Mouse (Mus musculus) forebrain, embryonic 13.5 days (tissue): ENCODE measurements around the gene Rcbtb2. TPM values are rescaled to one million over a fixed set of nuclear protein-coding genes. Genes with fewer than 3 reads are reported as not detected.

ENCODE experiments used
- ATAC-seq: fragments of 200-750 bp; cut with Nextera tagmentation; 2 replicates; pipeline ENCODE4 v1.8.0; 2017
- H3K27ac ChIP-seq: fragments of 300-500 bp; sonication (generic); 2 replicates; pipeline ENCODE4 v1.5.1; 2015; ENCODE audit warnings: inconsistent platforms, mild to moderate bottlenecking, moderate library complexity
- H3K27me3 ChIP-seq: fragments of 300-500 bp; sonication (generic); 2 replicates; pipeline ENCODE4 v1.6.1; 2015; ENCODE audit warnings: mild to moderate bottlenecking, inconsistent platforms
- H3K36me3 ChIP-seq: fragments of 300-500 bp; sonication (generic); 2 replicates; pipeline ENCODE4 v1.6.1; 2015; ENCODE audit warnings: mild to moderate bottlenecking, inconsistent platforms; ENCODE audit not compliant: poor library complexity, severe bottlenecking
- H3K4me1 ChIP-seq: fragments of 300-500 bp; sonication (generic); 2 replicates; pipeline ENCODE4 v1.6.1; 2015; ENCODE audit warnings: inconsistent platforms
- H3K4me2 ChIP-seq: fragments of 300-500 bp; sonication (generic); 2 replicates; pipeline ENCODE4 v1.6.1; 2015; ENCODE audit warnings: inconsistent platforms, mild to moderate bottlenecking, moderate library complexity
- H3K4me3 ChIP-seq: fragments of 300-500 bp; sonication (generic); 2 replicates; pipeline ENCODE4 v1.5.1; 2015; ENCODE audit warnings: mild to moderate bottlenecking, inconsistent platforms
- H3K9ac ChIP-seq: fragments of 300-500 bp; sonication (generic); 2 replicates; pipeline ENCODE4 v1.6.1; 2015; ENCODE audit warnings: mild to moderate bottlenecking, inconsistent platforms
- H3K9me3 ChIP-seq: fragments of 300-500 bp; sonication (generic); replicated peaks from 2 replicates; pipeline ENCODE4 v1.6.1; 2016; ENCODE audit warnings: inconsistent platforms
- WGBS: fragments of 180-500 bp; shearing (Covaris S2); methylation state at CpG from one replicate; pipeline ENCODE4 v1.1.7; 2015; 5-methylcytosine and 5-hydroxymethylcytosine counted together
- polyA plus RNA-seq: library from polyadenylated mRNA; unstranded; fragments of >200 nt; fragmentation: Nextera tagmentation; extraction: Ambion mirVana; gene quantifications from 2 replicates; pipeline ENCODE4 v1.2.1, GENCODE M21; 2015

The Rcbtb2 gene
- polyA plus RNA-seq, 1 experiment from 2014 or later, result 111 TPM

DNA sequence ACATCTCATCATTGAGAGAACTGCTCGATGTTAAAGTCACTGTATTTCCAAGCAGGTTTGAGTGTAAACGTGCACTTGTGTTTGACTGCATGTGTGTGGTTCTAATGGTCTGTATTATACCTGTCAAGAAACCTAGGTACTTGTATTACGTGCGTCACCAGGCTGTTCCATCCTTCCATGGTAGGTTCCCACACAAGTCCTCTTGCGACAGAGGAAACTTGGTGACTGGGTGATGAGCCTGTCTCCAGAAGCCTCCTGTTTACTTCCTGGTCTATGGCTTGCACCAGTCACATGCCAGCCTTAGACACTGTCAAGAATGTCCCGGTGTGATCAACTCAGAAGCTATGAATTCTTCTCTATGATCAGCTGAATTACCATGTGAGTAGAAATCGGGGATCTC, 15.6 kb downstream of the Rcbtb2 start:
- no peaks in the 10 kb centered on the region for H3K9me3 ChIP-seq
- H3K27ac ChIP-seq, result no peak overlapping the region
- WGBS, result 94% methylated on average over 7 of the region's 7 CpGs
- no peak for ATAC-seq
- H3K9ac ChIP-seq, result no peak overlapping the region
- H3K27me3 ChIP-seq, result no peaks in the 10 kb centered on the region
- H3K4me3 ChIP-seq, result no peak overlapping the region
- peaks cover 8% of the 10 kb centered on the region; the same call in 1 of the 2 replicates for H3K4me1 ChIP-seq
- H3K4me2 ChIP-seq, result no peak overlapping the region
- no peaks in the 10 kb centered on the region for H3K36me3 ChIP-seq

DNA sequence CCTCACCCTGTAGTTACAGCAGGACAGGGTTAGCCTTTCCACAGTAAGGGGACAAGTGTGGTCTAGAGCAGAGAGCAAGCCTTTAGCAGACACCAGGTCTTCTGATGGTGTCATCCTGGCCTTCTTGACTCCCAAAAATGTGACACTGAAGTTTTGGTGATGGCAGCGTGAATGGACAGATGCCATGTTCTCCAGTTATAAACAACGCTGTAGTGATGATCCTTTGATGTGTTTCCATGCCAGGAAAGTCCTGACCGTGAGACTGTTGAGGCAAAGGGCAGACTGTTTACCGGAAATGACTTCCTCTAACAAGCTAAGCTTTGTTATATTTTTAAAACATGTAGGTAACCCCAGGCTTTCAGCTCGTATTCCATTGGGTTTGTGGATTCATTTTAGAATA, 17.0 kb downstream of the Rcbtb2 start:
- 91% methylated on average over 5 of the region's 5 CpGs for WGBS

DNA sequence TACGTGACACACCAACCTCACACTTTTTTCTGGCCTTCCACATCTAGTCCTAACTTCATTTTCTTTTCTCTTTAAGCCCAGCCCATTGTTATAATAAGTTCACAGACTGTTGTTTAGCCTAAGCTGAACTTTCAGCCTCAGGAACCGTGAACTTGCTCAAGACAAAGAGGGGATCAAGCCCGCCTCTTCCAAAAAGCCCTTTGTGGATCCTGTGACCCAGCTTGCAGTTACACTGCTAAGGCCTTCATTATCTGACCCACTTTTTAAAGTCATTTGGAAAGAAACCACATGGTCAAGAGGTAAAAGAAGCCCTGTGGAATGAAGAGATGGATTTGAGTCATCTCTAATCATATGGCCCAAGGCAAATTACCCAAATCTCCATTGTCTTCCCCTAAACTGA, 19.0 kb downstream of the Rcbtb2 start:
- Histone ChIP-seq H3K36me3 (no peaks in the 10 kb centered on the region), H3K4me3 (no peak overlapping the region), H3K4me2 (no peak overlapping the region), H3K4me1 (peaks cover 25% of the 10 kb centered on the region), H3K9ac (no peak overlapping the region), H3K27me3 (no peaks in the 10 kb centered on the region), H3K27ac (no peak overlapping the region), H3K9me3 (no peaks in the 10 kb centered on the region)
- ATAC-seq, result no peak
- 42% methylated on average over 3 of the region's 3 CpGs for WGBS

More for the DNA sequence above, 17.0 kb downstream of the Rcbtb2 start:
- no peak overlapping the region for H3K27ac ChIP-seq
- H3K4me1 ChIP-seq, result peaks cover 21% of the 10 kb centered on the region
- ATAC-seq, result no peak
- no peak overlapping the region for H3K4me3 ChIP-seq
- no peaks in the 10 kb centered on the region for H3K27me3 ChIP-seq
- H3K36me3 ChIP-seq, result no peaks in the 10 kb centered on the region
- H3K9ac ChIP-seq, result no peak overlapping the region
- H3K4me2 ChIP-seq, result no peak overlapping the region
- H3K9me3 ChIP-seq, result no peaks in the 10 kb centered on the region

DNA sequence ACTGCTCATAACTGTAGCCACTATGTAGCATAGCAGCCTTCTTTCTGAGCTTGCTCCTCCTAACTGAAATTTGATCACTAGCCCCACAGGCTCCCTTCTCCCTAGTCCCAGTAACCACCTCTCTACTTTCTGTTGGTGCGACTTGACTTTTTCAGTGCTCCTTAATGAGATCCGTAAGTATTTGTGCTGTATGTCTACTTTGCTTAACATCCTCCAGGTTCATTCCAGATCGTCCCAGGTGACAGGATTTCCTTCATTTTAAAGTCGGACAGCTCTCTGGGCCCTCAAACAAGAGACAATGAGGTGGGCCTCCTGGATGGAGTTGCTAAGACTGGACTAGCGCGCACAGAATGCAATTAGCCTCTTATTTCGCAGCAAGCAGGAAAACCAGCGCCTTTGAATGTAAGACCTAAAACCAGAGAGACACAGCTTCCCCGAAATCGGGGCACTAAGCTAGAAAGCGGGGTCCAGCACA, 19.6 kb downstream of the Rcbtb2 start:
- Histone ChIP-seq H3K9ac (peak overlapping the region; percentile 96), H3K4me3 (peak overlapping the region; percentile 75), H3K36me3 (no peaks in the 10 kb centered on the region), H3K9me3 (no peaks in the 10 kb centered on the region), H3K4me2 (peak overlapping the region; percentile 73), H3K27ac (peak overlapping the region; percentile 99), H3K4me1 (peaks cover 25% of the 10 kb centered on the region), H3K27me3 (no peaks in the 10 kb centered on the region)
- WGBS, result 1% methylated on average over 11 of the region's 11 CpGs
- ATAC-seq, result peak; percentile 26

DNA sequence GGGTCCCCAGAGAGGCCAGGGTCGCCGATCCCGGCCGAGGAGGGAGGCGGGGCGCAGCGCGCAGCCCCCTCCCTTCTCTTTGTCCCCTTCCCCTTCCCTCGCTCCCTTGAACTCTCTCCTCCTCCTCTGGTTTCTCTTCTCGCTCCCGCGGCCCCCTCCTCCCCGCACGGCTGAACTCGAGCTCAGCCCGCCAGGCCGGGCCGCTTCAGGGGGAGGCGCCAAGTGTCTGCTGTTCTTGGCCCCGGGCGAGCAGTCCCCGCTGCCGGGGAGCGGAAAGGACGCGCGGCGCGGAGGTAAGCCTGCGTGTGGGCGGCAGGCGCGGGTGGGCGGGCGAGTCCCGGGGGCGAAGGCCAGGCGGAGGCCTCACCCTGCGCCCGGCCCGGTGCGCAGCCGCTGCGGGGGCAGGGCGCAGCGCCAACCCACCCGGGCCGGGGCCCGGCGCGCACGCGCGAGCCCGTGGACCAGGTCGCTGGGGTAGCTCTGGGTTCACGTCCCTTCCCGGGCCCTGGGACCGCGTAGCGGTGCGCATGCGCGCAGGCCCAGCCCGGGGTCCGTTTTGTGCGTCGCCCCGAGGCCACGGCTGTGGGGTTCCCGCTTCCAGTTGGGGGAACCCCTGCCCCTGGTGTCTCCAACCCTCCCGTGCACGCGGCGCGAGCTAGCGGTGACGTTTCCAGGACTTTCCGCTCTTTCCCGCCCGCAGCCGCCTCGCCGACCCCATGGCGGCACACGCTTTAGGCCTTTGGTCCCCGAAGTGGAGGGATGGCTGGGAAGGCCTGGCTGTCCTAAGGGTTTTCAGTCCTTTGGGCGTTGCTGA, 20.3 kb downstream of the Rcbtb2 start:
- peak overlapping the region; percentile 75 for H3K4me3 ChIP-seq
- peaks cover 30% of the 10 kb centered on the region for H3K4me1 ChIP-seq
- H3K4me2 ChIP-seq, result peak overlapping the region; percentile 73
- H3K27ac ChIP-seq, result peak overlapping the region; percentile 99
- no peaks in the 10 kb centered on the region for H3K36me3 ChIP-seq
- under 1% methylated on average over 65 of the region's 88 CpGs for WGBS
- ATAC-seq, result peak; percentile 93
- no peaks in the 10 kb centered on the region for H3K9me3 ChIP-seq
- no peaks in the 10 kb centered on the region for H3K27me3 ChIP-seq
- peak overlapping the region; percentile 96 for H3K9ac ChIP-seq

- ATAC-seq, result peak; percentile 8; the same call in 1 of the 2 replicates
- peak overlapping the region; percentile 75 for H3K4me3 ChIP-seq
- peak overlapping the region; percentile 96 for H3K9ac ChIP-seq
- H3K36me3 ChIP-seq, result no peaks in the 10 kb centered on the region
- peak overlapping the region; percentile 73 for H3K4me2 ChIP-seq
- peaks cover 30% of the 10 kb centered on the region for H3K4me1 ChIP-seq
- 34% methylated on average over 25 of the region's 25 CpGs for WGBS
- H3K9me3 ChIP-seq, result no peaks in the 10 kb centered on the region
- H3K27ac ChIP-seq, result peak overlapping the region; percentile 99
- no peaks in the 10 kb centered on the region for H3K27me3 ChIP-seq
These were observed 21.0 kb downstream of the Rcbtb2 start for GRCm38 (mm10) chr14:73143710-73144420.

GRCm38 (mm10) chr14:73145531-73145930, 22.7 kb downstream of the Rcbtb2 start:
- Histone ChIP-seq H3K27me3 (no peaks in the 10 kb centered on the region), H3K27ac (no peak overlapping the region), H3K9ac (no peak overlapping the region), H3K4me2 (no peak overlapping the region), H3K4me3 (no peak overlapping the region), H3K36me3 (no peaks in the 10 kb centered on the region), H3K4me1 (peaks cover 30% of the 10 kb centered on the region), H3K9me3 (no peaks in the 10 kb centered on the region)
- 93% methylated on average over 4 of the region's 4 CpGs for WGBS
- no peak for ATAC-seq

DNA sequence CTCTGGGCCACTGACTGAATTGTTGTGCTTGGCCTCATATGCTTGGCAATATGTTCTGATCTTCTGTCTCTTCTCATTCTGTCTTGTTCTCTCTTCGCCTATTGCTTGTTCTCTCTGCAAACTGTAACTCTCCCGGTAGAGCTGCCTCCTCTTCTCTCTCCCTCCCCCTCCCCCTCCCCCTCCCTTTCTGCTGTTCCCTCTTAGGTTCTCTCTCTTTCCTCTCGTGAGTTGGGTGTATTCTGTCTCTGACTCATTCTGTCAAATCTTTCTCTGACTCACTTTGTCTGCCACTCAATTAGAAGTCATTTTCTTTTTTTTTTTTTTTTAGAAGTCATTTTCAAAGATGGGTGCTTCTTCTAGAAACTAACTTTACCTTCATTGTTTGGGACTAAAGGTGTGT, 23.9 kb downstream of the Rcbtb2 start:
- WGBS, result 63% methylated on average over 3 of the region's 3 CpGs
- H3K27ac ChIP-seq, result no peak overlapping the region
- H3K36me3 ChIP-seq, result peaks cover 3% of the 10 kb centered on the region; the same call in 1 of the 2 replicates
- H3K4me3 ChIP-seq, result no peak overlapping the region
- no peak overlapping the region for H3K4me2 ChIP-seq
- H3K4me1 ChIP-seq, result peaks cover 29% of the 10 kb centered on the region
- ATAC-seq, result no peak
- no peaks in the 10 kb centered on the region for H3K9me3 ChIP-seq
- H3K9ac ChIP-seq, result no peak overlapping the region
- H3K27me3 ChIP-seq, result no peaks in the 10 kb centered on the region

DNA sequence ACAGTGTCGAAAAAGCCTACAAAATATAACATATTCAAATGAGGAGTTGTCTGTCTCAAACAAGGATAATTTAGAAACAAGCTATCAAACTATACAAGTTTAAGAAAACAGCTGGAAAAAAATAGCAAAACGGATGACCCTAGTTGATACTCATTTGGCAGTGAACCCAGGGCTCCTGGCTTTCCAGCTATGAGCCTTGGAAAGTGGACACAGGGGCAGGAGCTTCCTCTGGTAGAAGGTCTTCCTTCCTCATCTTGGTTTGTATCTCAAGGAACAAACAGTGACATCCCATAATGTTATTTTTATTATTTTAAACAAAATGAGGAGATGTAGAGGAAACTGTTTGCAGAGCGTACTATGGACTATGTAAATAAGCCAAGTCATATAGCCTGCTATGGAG, 25.3 kb downstream of the Rcbtb2 start:
- Histone ChIP-seq H3K36me3 (peaks cover 5% of the 10 kb centered on the region; the same call in 1 of the 2 replicates), H3K9ac (no peak overlapping the region), H3K27me3 (no peaks in the 10 kb centered on the region), H3K4me2 (no peak overlapping the region), H3K4me3 (no peak overlapping the region), H3K9me3 (no peaks in the 10 kb centered on the region), H3K4me1 (peaks cover 21% of the 10 kb centered on the region), H3K27ac (no peak overlapping the region)
- 87% methylated on average over 3 of the region's 3 CpGs for WGBS
- ATAC-seq, result no peak

DNA sequence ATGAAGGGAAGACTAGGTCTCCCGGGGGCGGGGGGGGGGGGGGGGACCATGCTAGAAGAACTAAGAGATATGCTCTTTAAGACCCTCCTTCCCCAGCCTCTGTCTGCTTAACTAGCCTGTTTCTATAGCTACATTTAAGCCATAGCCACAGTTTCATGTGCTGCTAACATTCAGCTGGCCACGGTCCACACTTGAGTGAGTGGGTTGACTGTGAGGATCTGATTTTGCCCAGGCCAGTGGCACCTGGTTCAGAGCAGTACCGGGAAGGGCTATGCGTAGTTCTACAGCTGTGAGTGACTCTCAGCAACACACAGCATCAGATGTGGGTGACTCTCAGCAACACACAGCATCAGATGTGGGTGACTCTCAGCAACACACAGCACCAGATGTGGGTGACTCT, 38.5 kb downstream of the Rcbtb2 start:
- H3K4me2 ChIP-seq, result no peak overlapping the region
- peaks cover 86% of the 10 kb centered on the region for H3K36me3 ChIP-seq
- H3K27me3 ChIP-seq, result no peaks in the 10 kb centered on the region
- no peak overlapping the region for H3K9ac ChIP-seq
- no peak for ATAC-seq
- no peaks in the 10 kb centered on the region for H3K9me3 ChIP-seq
- H3K4me1 ChIP-seq, result no peaks in the 10 kb centered on the region
- no peak overlapping the region for H3K27ac ChIP-seq
- WGBS, result 92% methylated on average over 4 of the region's 5 CpGs
- H3K4me3 ChIP-seq, result no peak overlapping the region

- H3K9me3 ChIP-seq, result no peaks in the 10 kb centered on the region
- H3K27ac ChIP-seq, result no peak overlapping the region
- no peak overlapping the region for H3K4me2 ChIP-seq
- 95% methylated on average over 13 of the region's 13 CpGs for WGBS
- H3K9ac ChIP-seq, result no peak overlapping the region
- no peak for ATAC-seq
- no peaks in the 10 kb centered on the region for H3K27me3 ChIP-seq
- peaks cover 84% of the 10 kb centered on the region for H3K36me3 ChIP-seq
- no peaks in the 10 kb centered on the region for H3K4me1 ChIP-seq
- H3K4me3 ChIP-seq, result no peak overlapping the region
These were observed 39.5 kb downstream of the Rcbtb2 start for GRCm38 (mm10) chr14:73162192-73162800.
